Mouse (Mus musculus) forebrain, embryonic 15.5 days (tissue): ENCODE results near the gene Exd1. TPM values are rescaled to one million over a fixed set of nuclear protein-coding genes. Genes with fewer than 3 reads are reported as not detected.

Experiments used
- ATAC-seq: fragments of 200-750 bp; cut with Nextera tagmentation; replicated peaks from 2 replicates; pipeline ENCODE4 v1.8.0; 2017; ENCODE audit warnings: mild to moderate bottlenecking, moderate TSS enrichment, moderate library complexity
- H3K27ac ChIP-seq: fragments of 300-500 bp; sonication (generic); replicated peaks from 2 replicates; pipeline ENCODE4 v1.5.1; 2015; ENCODE audit warnings: mild to moderate bottlenecking, inconsistent platforms
- H3K27me3 ChIP-seq: fragments of 300-500 bp; sonication (generic); 2 replicates; pipeline ENCODE4 v1.6.1; 2015; ENCODE audit warnings: inconsistent platforms
- H3K36me3 ChIP-seq: fragments of 300-500 bp; sonication (generic); 2 replicates; pipeline ENCODE4 v1.6.1; 2015; ENCODE audit warnings: mild to moderate bottlenecking, inconsistent platforms
- H3K4me1 ChIP-seq: fragments of 300-500 bp; sonication (generic); 2 replicates; pipeline ENCODE4 v1.6.1; 2015; ENCODE audit warnings: inconsistent platforms
- H3K4me2 ChIP-seq: fragments of 300-500 bp; sonication (generic); replicated peaks from 2 replicates; pipeline ENCODE4 v1.6.1; 2015; ENCODE audit warnings: mild to moderate bottlenecking, inconsistent platforms
- H3K4me3 ChIP-seq: fragments of 300-500 bp; sonication (generic); 2 replicates; pipeline ENCODE4 v1.5.1; 2015; ENCODE audit warnings: mild to moderate bottlenecking, inconsistent platforms
- H3K9ac ChIP-seq: fragments of 300-500 bp; sonication (generic); replicated peaks from 2 replicates; pipeline ENCODE4 v1.6.1; 2015; ENCODE audit warnings: mild to moderate bottlenecking, inconsistent platforms
- H3K9me3 ChIP-seq: fragments of 300-500 bp; sonication (generic); 2 replicates; pipeline ENCODE4 v1.6.1; 2016; ENCODE audit warnings: inconsistent platforms
- WGBS: fragments of 180-500 bp; shearing (Covaris S2); methylation state at CpG from one replicate; pipeline ENCODE4 v1.1.7; 2015; ENCODE audit warnings: mixed read lengths; 5-methylcytosine and 5-hydroxymethylcytosine counted together
- polyA plus RNA-seq: library from polyadenylated mRNA; unstranded; fragments of >200 nt; fragmentation: Nextera tagmentation; extraction: Ambion mirVana; gene quantifications from 2 replicates; pipeline ENCODE4 v1.2.1, GENCODE M21; 2015

The Exd1 gene
- polyA plus RNA-seq, 1 experiment from 2014 or later = 0.50 TPM

GRCm38 (mm10) chr2:119566182-119566855 lies 18.9 kb upstream of the Exd1 start:
- no peak overlapping the region for H3K27ac ChIP-seq
- H3K9ac ChIP-seq = no peak overlapping the region
- H3K36me3 ChIP-seq = peaks cover 28% of the 10 kb centered on the region
- H3K27me3 ChIP-seq = no peaks in the 10 kb centered on the region
- 88% methylated on average over 7 of the region's 7 CpGs for WGBS
- no peak overlapping the region for H3K4me3 ChIP-seq
- H3K9me3 ChIP-seq = no peaks in the 10 kb centered on the region
- H3K4me2 ChIP-seq = no peak overlapping the region
- ATAC-seq = no peak
- no peaks in the 10 kb centered on the region for H3K4me1 ChIP-seq

GRCm38 (mm10) chr2:119565284-119565683 lies 17.9 kb upstream of the Exd1 start:
- H3K36me3 ChIP-seq = peaks cover 25% of the 10 kb centered on the region
- no peak overlapping the region for H3K4me2 ChIP-seq
- WGBS = 92% methylated on average over 4 of the region's 4 CpGs
- no peak overlapping the region for H3K4me3 ChIP-seq
- no peak for ATAC-seq
- no peak overlapping the region for H3K27ac ChIP-seq
- no peaks in the 10 kb centered on the region for H3K27me3 ChIP-seq
- H3K9ac ChIP-seq = no peak overlapping the region
- H3K9me3 ChIP-seq = no peaks in the 10 kb centered on the region
- H3K4me1 ChIP-seq = no peaks in the 10 kb centered on the region

GRCm38 (mm10) chr2:119561794-119562193 lies 14.4 kb upstream of the Exd1 start:
- no peak overlapping the region for H3K27ac ChIP-seq
- no peaks in the 10 kb centered on the region for H3K4me1 ChIP-seq
- no peak for ATAC-seq
- 90% methylated on average over 3 of the region's 3 CpGs for WGBS
- no peaks in the 10 kb centered on the region for H3K27me3 ChIP-seq
- H3K36me3 ChIP-seq = peaks cover 19% of the 10 kb centered on the region
- H3K9me3 ChIP-seq = no peaks in the 10 kb centered on the region
- no peak overlapping the region for H3K4me2 ChIP-seq
- no peak overlapping the region for H3K4me3 ChIP-seq
- no peak overlapping the region for H3K9ac ChIP-seq

- H3K36me3 ChIP-seq = peaks cover 11% of the 10 kb centered on the region
- ATAC-seq = no peak
- H3K4me1 ChIP-seq = no peaks in the 10 kb centered on the region
- no peak overlapping the region for H3K9ac ChIP-seq
- no peak overlapping the region for H3K4me2 ChIP-seq
- WGBS = 87% methylated on average over 7 of the region's 7 CpGs
- no peak overlapping the region for H3K27ac ChIP-seq
- no peaks in the 10 kb centered on the region for H3K9me3 ChIP-seq
- H3K4me3 ChIP-seq = no peak overlapping the region
- H3K27me3 ChIP-seq = no peaks in the 10 kb centered on the region
Observed at GRCm38 (mm10) chr2:119558737-119559340, 11.4 kb upstream of the Exd1 start.

- H3K36me3 ChIP-seq = peaks cover 9% of the 10 kb centered on the region
- 85% methylated on average over 3 of the region's 3 CpGs for WGBS
- H3K9ac ChIP-seq = no peak overlapping the region
- H3K9me3 ChIP-seq = no peaks in the 10 kb centered on the region
- H3K4me1 ChIP-seq = no peaks in the 10 kb centered on the region
- no peak for ATAC-seq
- no peak overlapping the region for H3K4me2 ChIP-seq
- H3K4me3 ChIP-seq = no peak overlapping the region
- no peaks in the 10 kb centered on the region for H3K27me3 ChIP-seq
- no peak overlapping the region for H3K27ac ChIP-seq
Observed at GRCm38 (mm10) chr2:119558039-119558438, 10.6 kb upstream of the Exd1 start.

- 74% methylated on average over 2 of the region's 2 CpGs for WGBS
- no peak overlapping the region for H3K4me3 ChIP-seq
- H3K27me3 ChIP-seq = no peaks in the 10 kb centered on the region
- no peak overlapping the region for H3K4me2 ChIP-seq
- no peak for ATAC-seq
- no peak overlapping the region for H3K9ac ChIP-seq
- peaks cover 22% of the 10 kb centered on the region for H3K4me1 ChIP-seq
- H3K36me3 ChIP-seq = no peaks in the 10 kb centered on the region
- no peaks in the 10 kb centered on the region for H3K9me3 ChIP-seq
- no peak overlapping the region for H3K27ac ChIP-seq
Observed at GRCm38 (mm10) chr2:119549678-119550077, 2.3 kb upstream of the Exd1 start.

- ATAC-seq = no peak
- H3K27ac ChIP-seq = no peak overlapping the region
Observed at GRCm38 (mm10) chr2:119548691-119549090, 1.3 kb upstream of the Exd1 start.

GRCm38 (mm10) chr2:119548371-119548660 lies 889 bp upstream of the Exd1 start:
- ATAC-seq = no peak
- Histone ChIP-seq H3K27ac (0 out of 2 replicates have a peak overlapping the region, but pooled peaks have one; percentile 71), H3K9ac (peak overlapping the region; percentile 74), H3K27me3 (no peaks in the 10 kb centered on the region), H3K4me3 (peak overlapping the region; percentile 76), H3K4me1 (peaks cover 22% of the 10 kb centered on the region), H3K4me2 (peak overlapping the region; percentile 58), H3K9me3 (no peaks in the 10 kb centered on the region), H3K36me3 (no peaks in the 10 kb centered on the region)
- 7% methylated on average over 3 of the region's 3 CpGs for WGBS

More at GRCm38 (mm10) chr2:119548691-119549090, 1.3 kb upstream of the Exd1 start:
- Histone ChIP-seq H3K4me1 (peaks cover 22% of the 10 kb centered on the region), H3K4me3 (peak overlapping the region; percentile 76), H3K27me3 (no peaks in the 10 kb centered on the region), H3K9me3 (no peaks in the 10 kb centered on the region), H3K9ac (peak overlapping the region; percentile 74; the same call in 1 of the 2 replicates), H3K4me2 (peak overlapping the region; percentile 58), H3K36me3 (no peaks in the 10 kb centered on the region)
- WGBS = 65% methylated on average over 5 of the region's 5 CpGs

- Histone ChIP-seq H3K4me3 (peak overlapping the region; percentile 76), H3K4me1 (peaks cover 22% of the 10 kb centered on the region), H3K27me3 (no peaks in the 10 kb centered on the region), H3K9ac (peak overlapping the region; percentile 74), H3K4me2 (peak overlapping the region; percentile 58), H3K9me3 (no peaks in the 10 kb centered on the region), H3K36me3 (no peaks in the 10 kb centered on the region), H3K27ac (peak overlapping the region; percentile 62)
- WGBS = under 1% methylated on average over 30 of the region's 30 CpGs
- ATAC-seq = peak; percentile 63
Observed at GRCm38 (mm10) chr2:119546848-119547521, 442 bp downstream of the Exd1 start.

- H3K27me3 ChIP-seq = no peaks in the 10 kb centered on the region
- no peak overlapping the region for H3K27ac ChIP-seq
- ATAC-seq = no peak
- H3K9me3 ChIP-seq = no peaks in the 10 kb centered on the region
- WGBS = 76% methylated on average over 2 of the region's 2 CpGs
- no peak overlapping the region for H3K4me3 ChIP-seq
- H3K9ac ChIP-seq = no peak overlapping the region
- H3K4me1 ChIP-seq = peaks cover 9% of the 10 kb centered on the region
- H3K4me2 ChIP-seq = no peak overlapping the region
- H3K36me3 ChIP-seq = no peaks in the 10 kb centered on the region
Observed at GRCm38 (mm10) chr2:119543656-119544055, 3.8 kb downstream of the Exd1 start.

GRCm38 (mm10) chr2:119542106-119542505 lies 5.3 kb downstream of the Exd1 start:
- ATAC-seq = no peak
- no peak overlapping the region for H3K4me3 ChIP-seq
- H3K27ac ChIP-seq = no peak overlapping the region
- peaks cover 3% of the 10 kb centered on the region; the same call in 1 of the 2 replicates for H3K4me1 ChIP-seq
- no peaks in the 10 kb centered on the region for H3K27me3 ChIP-seq
- H3K4me2 ChIP-seq = no peak overlapping the region
- 15% methylated on average over 1 of the region's 1 CpGs for WGBS
- H3K9ac ChIP-seq = no peak overlapping the region
- H3K36me3 ChIP-seq = no peaks in the 10 kb centered on the region
- H3K9me3 ChIP-seq = no peaks in the 10 kb centered on the region

- ATAC-seq = no peak
- Histone ChIP-seq H3K9ac (no peak overlapping the region), H3K27ac (no peak overlapping the region), H3K4me3 (no peak overlapping the region), H3K4me2 (no peak overlapping the region), H3K4me1 (no peaks in the 10 kb centered on the region), H3K36me3 (no peaks in the 10 kb centered on the region), H3K9me3 (no peaks in the 10 kb centered on the region), H3K27me3 (no peaks in the 10 kb centered on the region)
- 82% methylated on average over 9 of the region's 9 CpGs for WGBS
Observed at GRCm38 (mm10) chr2:119538802-119539201, 8.6 kb downstream of the Exd1 start.
